Mouse (Mus musculus) hindlimb bud, embryonic 11.5 days (tissue): Measurements from ENCODE around the gene Sik2.

Source experiments
- DNase-seq: peaks from one replicate; pipeline ENCODE4 v3.0.0-alpha.2; 2012; ENCODE audit warnings: low read depth, low spot score; ENCODE audit errors: extremely low spot score

Gene Sik2

DNA sequence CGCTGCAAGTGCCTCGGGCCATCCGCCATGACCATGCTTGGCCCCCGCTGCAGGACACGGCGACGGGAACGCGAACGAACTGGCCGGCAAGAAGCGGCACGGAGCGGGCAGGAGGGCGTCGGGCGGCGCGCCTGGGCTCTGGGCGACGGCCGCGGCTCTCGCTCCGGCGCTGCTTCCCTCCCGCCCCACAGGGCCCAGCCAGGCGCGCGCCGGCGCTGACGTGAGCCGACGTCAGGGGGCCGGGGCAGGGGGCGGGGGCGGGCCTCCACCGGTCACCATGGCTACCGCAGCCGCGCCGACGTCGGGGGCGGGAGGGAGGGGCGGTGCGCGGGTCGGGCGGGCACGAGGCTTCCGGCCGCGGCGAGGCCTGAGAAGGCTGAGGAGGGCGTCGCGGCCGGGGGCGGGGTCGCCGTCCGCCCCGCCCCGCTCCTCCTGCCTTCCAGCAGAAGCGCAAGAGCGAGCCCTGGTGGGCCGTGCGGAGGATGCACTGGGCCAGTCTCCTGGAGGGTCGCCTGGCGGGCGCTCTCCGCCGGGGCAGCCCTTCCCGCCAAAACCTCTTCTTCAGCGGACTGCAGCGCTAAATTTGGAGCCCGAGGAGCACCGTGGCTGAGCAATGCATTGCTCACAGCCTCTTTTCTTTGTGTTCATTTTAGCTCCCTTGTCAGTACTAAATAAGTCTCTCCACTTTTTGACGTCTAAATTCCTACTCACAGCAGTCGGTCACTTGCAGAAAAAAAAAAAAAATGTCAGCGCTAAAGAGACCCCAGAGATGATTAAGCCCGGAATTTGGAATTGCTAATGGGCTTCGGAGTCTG, at the start of gene Sik2:
Gene Sik2, minus strand, starts transcription at position 233 of the 815 bp plus-strand sequence.
- peak; percentile 74 for DNase-seq

DNA sequence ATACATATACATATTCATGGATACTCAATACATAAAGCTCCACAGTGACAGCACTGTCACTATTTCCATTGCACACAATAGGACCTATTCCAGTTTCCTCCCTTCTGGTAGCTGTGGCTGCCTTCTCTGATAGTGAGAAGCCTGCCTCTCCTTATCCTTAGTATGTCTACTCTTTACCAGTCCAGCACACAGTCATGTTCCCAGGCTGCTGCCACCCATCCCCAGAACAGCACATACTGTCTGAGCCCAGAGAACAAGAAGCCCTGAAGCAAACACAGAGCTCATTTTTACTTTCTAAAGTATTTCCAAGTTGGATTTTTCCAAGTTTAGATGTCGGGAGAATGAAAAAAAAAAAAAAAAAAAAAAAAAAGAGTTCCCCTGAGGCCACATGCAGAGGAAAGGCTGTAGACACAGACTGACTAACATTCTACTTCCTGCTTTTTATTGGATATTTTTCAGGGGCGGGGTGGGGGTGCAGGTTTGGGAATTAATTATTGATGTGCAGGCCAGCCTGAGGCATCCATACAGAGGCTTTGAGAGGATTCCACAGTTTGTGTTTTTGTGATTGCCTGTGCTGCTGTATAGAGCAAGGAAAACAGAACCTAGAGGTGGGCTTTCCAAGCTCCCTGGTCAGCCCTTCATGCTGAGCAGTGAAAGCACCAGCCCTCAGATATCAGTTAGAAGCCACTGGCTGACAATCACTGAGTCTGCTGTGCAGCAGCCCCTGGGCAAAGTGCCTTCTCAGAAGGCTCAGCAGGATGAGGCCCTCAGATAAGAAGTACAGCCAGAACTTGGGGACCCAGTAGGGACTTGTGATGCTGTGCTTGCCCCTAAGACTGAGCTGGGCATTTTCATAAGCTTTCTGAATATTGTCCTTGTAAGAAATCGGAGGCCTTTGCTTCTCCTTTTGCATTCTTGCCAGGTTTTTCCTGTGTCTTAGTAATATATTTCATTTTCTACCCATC, 47.8 kb upstream of the Sik2 start:
- no peak for DNase-seq

DNA sequence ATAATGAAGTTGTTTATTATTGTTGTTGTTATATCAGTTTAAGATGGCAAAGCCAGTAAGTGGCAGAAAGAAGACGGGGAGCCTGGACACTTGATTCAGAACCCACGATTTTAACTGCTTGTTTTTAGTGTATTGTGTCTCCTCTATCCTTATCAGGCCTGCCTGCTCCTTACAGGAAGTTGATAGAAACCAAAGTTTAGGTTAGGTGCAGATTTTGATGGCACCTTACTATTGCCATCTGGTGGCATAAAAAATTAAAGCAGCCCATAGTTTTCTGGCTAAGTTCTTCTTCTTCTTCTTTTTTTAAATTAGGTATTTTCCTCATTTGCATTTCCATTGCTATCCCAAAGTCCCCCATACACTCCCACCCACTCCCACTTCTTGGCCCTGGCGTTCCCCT, 43.3 kb upstream of the Sik2 start:
- no peak for DNase-seq

DNA sequence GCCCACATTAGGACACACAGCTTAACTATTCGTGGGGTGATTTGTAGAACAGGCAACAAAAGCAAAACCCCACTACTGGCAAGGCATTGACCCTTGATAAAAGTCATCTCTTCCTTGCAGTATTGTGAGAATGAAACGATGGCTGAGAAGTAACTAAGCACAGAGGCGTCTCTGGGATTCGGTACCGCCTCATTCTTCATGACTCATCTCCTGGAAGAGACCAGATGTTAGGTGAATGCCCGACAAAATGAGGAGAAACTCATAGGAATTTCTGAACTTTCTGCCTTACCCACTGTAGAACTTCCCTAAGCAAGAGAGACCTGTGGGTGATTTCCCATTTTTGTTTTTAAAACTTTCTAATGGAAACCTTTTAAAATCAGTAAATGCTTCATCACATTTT, 33.3 kb upstream of the Sik2 start:
- no peak for DNase-seq

DNA sequence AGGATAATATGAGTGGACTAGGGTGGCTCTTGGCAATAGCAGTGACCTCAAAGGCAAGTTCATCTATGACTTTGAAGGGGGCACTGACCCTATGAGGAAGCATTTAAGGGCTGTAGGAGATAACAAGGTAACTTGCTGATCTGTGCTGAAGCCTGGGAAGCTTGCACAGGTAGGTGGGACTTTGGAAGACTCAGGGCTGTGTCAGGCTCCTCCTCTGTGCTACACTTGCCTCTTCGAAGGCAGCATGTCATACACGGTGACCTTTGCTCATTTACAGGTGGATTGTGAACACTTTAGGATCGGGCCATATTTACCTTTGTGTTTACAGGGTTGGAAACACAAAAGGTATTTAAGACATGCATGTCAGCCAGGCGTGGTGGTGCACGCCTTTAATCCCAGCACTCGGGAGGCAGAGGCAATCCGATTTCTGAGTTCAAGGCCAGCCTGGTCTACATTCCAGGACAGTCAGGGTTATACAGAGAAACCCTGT, 32.7 kb upstream of the Sik2 start:
- no peak for DNase-seq

DNA sequence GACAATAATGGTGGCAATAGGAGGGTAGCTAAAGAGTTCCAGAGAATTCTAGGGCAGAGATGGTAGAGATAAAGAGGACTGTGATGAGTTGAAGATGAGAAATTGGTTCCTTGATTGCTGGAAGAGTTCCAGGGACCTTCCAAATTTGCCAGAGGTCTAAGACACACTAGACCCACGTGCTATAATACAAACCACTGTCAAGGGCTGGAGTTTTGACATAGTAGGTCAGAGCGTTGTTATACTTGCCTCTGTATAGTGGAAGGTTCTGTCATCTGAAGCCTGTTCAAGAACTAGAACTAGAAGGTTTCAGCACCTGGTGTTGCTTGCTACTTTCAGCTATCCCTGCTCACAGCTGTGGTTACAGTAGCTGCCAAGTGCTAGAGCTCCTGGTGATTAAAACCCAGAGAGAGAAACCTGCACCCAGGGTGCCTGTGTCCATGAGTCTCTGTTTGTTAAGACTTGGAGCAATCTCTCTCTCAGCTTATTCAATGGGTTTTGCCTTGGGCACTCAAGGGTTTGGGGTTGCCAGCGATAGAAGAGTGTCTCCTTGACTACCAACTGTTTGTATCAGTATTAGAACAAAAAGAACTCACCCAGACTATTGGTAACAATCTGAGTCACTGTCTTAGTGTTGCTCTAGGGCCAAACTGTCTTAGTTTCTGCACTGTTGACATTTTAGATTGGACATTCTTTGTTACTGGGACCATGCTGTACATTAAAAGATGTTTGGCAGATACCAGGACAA, 24.1 kb upstream of the Sik2 start:
- DNase-seq = no peak

DNA sequence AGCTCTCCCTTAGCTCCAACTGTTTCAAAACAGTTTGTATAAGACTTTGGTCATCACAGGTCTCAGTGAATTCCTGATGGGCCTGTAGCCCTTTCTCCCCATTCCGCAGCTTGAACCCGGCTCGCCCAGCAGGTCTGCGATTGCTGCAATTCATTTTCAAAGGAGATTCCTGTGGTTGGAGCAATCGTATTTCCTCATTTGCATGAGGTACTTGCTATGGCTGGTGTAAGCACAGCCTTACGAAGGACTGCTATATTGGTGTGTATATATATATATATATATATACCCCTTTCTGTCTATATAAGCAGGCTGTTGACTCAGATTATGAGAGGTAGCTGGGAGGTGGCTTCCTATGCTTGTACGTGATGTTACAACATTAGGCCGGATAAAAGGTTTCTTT, 23.4 kb upstream of the Sik2 start:
- DNase-seq = no peak

DNA sequence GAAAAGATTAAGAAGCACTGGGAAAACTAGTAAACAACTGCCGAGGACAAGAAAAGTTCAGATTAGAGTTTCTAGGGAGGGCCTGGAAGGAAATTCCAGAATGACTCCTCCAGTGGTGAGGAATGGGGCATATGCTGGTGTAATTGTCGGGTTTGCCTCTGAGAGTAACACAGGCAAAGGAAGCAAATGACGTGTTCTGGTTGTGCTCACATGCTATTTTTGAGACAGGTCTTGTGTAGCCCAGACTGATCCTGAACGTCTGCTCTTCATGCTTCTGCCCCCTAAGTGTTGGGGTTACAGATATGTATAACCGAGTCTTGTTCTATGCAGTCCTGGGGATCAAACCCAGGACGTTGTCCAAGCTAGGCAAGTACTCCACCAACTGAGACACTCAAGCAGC, 22.7 kb upstream of the Sik2 start:
- no peak for DNase-seq

DNA sequence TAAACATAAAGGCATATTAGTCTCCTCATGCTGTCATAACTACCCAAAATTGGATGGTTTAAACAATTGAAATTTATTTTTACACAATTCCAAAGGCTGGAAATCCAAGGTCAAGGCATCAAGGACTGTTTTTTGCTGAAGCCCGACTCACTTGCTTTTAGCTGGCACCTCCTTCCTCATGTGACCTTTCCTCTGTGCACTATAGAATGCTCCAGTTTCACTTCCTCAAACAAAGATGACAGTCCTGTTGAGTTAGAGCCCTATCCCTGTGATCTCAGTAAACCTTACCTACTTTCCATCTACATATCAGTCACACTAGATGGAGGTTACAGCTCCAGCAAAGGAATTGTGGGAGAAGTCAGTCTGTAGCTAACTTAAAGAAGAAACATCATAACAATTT, 21.3 kb upstream of the Sik2 start:
- DNase-seq = no peak

DNA sequence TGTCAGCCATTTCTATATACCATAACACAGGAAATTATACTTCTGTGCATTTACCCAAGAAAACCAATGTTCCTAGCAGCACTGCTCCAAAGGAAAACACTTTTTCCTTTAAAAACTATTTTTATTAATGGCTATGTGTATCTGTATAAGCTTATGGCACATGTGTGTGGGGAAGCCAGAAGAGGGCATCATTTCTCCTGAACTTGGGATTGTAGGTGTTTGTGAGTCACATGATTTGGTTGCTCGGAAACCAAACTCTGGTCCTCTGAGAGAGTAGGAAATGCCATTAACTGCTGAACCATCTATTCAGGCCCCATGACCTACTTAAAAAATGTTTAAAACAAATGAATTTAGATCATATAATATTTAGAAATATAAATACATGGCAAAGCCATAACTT, 18.1 kb upstream of the Sik2 start:
- no peak for DNase-seq

DNA sequence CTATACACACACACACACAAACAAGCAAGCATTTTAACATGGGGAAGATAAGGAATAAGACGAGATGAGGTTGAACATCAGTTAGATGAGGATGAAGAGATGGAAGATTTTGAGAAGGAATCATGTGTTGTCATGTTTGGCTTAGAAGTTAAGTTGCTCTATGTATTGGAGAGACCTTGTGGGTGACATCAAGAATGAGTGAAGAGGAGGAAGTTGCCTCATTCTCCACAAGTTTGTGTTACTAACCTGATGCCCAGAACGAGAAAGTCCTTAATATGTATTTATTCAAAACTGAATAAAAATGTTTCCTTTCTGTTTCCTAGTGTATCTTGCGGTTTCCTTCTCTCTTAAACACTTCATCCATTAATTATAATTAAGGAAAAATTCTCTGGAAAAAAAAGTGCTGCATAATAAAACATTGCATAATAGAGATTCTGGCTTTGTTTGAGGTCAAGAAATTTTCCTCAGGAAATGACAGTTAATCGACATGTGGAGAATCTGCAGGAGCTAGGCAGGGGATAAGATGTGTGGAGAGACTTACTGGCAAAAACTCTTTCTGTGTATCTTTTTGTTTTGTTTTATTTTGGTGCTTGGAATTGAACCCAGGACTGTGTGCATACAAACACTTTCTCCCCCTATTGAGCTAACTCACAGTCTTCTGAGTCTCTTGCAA, 12.4 kb upstream of the Sik2 start:
- no peak for DNase-seq

DNA sequence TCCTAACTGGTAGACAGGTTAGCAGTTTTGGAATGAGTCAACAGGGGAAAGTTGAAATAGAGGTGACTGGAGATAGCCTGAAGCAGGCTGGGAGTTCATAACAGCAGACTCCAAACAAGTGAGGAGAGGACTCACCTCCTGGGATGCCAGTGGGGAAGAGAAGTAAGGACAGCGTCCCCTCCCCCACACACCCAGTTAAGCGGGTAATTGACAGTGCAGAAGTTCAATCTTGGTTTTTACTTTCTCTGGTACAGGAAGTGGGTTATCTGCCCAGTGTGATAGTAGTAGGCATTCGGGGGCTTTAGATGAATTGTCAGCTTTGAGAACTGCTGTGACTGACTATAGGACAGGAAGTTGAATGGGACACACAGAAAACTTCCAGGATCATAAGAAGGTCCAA, 11.5 kb upstream of the Sik2 start:
- DNase-seq = no peak

DNA sequence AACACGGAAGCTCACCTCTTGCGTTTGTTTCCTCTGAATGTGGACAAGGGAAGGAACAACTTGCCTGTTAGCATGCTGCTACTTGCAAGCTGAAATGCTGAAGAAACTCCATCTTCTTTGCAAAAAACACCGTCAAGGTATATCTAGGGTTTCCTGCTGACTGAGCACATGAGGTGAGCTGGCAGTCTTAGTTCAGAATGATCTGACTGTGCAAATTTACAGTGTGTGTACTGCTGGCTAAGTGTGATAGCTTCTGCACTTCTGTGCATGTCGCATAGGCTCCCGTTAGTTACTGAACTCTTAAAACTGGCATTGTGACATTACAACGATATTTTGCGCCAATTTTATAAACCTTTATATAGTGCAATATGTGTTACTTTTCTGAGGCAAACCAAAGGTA, 10.8 kb upstream of the Sik2 start:
- DNase-seq = no peak

DNA sequence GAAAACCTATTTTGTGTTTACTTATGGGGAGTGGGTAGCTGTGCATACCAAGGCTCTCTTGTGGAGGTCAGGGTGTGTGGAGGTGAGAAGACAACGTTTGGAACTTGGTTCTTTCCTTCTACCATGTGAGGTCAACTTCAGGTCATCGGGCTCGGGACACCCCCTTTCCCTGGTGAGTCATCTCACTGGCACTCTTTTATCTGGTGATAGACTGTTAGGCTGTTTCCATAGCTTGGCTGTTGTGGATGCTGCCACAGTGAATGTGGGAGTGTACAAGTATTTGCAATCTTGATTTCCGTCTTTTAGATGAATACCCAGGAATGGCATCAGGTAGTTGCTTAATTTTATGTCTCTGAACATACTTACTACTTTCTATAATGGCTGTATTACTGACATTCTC, 6.9 kb upstream of the Sik2 start:
- DNase-seq = no peak

DNA sequence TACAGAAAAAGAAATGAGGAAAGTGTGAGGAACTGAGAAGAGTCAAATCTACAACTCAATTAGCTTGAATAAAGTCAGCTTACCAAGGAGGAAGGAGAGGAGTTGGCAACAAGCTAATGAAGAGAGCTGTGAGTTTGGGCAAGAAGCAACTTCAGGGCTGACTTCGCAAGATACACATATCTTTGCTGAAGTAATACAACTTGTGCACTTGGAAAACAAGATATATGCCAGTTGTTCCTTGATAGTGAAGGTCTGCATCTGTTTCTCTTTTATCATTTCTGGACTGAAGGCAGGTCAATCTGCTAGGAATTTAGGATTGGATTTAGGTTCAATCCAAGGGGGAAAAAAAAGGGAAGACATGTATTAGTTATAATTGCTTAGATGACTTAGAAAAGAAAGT, 4.8 kb upstream of the Sik2 start:
- no peak for DNase-seq

DNA sequence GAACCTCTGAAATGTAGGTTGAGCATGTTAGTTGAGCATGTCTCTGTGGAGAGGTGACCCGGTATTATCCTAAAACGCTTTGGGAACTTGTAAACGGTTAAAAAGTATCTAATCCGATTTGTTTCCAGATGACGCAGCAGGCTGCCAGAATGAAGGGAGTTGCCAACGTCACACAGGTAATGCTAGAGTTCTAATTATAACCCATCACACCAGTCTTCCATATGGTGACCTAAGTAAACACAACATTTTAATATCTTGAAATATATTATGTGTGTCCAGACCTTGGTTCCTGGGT, 730 bp upstream of the Sik2 start:
- DNase-seq = no peak

DNA sequence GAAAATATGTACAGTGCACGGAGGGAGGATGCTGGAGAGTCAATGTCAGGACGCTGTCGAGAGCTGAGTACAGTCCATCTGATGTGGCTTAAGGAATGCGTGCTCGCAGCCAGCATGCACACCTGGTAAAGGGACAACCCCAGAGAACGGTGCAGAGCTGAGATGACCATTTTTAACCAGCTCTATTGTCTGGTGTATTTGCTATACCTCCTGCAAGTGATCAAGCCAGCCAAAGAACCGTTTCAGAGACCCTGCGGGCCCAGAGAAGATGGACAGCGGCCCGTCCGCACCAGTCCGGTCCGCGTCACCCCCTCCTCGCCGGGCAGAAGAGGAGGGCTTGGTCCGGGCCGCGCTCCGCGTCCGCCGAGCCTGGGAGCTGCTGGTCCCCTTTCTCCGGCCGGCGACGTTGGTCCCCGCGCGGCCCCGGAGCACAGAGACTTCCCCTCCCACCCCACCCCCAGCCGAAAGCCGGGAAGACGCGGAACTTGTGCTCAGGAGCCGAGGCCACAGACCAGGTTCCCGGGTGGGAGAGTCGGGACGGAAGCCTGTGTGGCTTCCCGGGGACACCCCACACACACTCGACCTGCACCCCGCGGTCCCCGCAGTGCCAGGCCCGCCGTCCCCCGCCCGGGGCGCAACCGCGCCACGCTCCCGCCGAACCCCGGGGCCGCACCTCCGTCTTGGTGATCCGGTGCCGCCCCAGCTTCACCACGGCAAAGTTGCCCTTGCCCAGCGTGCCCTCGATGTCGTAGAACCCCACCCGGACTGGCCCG, 619 bp downstream of the Sik2 start:
- DNase-seq = no peak

DNA sequence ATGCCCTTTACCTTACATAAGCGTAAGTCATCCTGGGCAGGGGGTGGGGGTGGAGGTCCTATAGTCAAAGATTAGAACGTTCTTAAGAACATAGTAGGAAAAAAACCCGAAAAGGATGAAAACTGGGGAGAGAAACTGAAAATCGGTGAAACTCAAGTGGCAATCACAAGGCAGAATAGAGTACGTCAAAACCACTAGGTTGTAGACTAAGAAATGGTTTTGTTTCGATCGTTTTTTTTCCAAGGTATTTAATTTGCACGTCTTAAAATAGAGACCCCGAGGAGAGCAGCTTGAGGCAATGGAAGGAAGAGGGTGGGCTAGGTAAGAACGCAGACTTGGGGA, 1.2 kb downstream of the Sik2 start:
- no peak for DNase-seq

DNA sequence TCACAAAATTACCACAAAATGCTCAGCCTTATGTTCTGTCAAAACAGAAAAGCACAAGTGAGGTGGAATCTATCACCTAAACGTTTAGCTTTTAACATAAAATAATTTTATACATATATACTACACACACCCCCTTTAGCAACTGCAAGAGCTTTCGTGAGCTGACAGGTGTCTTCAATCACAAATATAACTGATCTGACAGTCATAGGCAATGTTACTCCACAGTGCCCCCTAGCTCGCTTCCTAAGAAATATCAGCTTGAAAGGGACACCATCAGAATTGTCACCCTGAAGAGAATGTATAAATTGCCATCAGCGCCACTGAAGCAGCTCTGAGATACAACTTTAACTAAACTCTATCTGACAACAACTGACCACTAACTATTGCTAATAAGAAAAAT, 2.0 kb downstream of the Sik2 start:
- peak; percentile 62 for DNase-seq

DNA sequence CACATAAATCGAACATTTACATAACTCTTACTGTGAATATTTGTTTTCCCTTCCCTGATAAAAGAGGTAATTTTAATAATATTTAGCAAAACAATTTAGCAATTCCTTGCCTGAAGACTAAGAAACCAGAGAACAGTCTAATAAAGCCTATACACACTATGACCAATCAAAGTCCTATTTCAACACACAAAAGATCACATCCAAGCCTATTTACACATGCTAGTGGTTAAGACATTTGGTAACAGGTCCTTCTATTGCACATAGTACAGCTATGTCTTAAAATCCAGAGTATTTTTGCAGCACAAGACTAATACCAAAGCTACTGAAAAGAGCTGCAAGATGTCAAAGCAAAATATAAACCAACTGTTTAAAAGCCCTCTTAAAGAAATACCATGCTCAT, 4.8 kb downstream of the Sik2 start:
- no peak for DNase-seq
